Mouse (Mus musculus) heart, adult 2 months (tissue): ENCODE measurements around the gene Mfsd11. TPM values are rescaled to one million over a fixed set of nuclear protein-coding genes. Genes with fewer than 3 reads are reported as not detected.

Experiments
- DNase-seq, 2 experiments: peaks; one replicate each; pipeline ENCODE4 v3.0.0; 2021
- H3K27ac ChIP-seq: fragments of 200-600 bp; 2 replicates; pipeline ENCODE4 v1.8.1; 2022
- H3K27me3 ChIP-seq: fragments of 200-500 bp; 2 replicates; pipeline ENCODE4 v1.6.1; 2012; ENCODE audit warnings: mild to moderate bottlenecking, low read length, inconsistent platforms, mixed read lengths; ENCODE audit not compliant: control insufficient read depth, insufficient read depth
- H3K36me3 ChIP-seq: fragments of 200-500 bp; 2 replicates; pipeline ENCODE4 v1.6.1; 2012; ENCODE audit warnings: low read length, inconsistent platforms; ENCODE audit not compliant: control insufficient read depth, insufficient read depth
- H3K4me1 ChIP-seq: fragments of 200-500 bp; 2 replicates; pipeline ENCODE4 v1.6.1; 2011; ENCODE audit warnings: low read length; ENCODE audit not compliant: control insufficient read depth, insufficient read depth
- H3K4me3 ChIP-seq: fragments of 200-600 bp; 2 replicates; pipeline ENCODE4 v1.8.1; 2022
- H3K79me2 ChIP-seq: fragments of 200-500 bp; replicated peaks from 2 replicates; pipeline ENCODE4 v1.6.1; 2012; ENCODE audit warnings: mild to moderate bottlenecking, inconsistent platforms, low read length, moderate library complexity, mixed read lengths; ENCODE audit not compliant: control insufficient read depth, insufficient read depth
- H3K9ac ChIP-seq: fragments of 200-500 bp; 2 replicates; pipeline ENCODE4 v1.6.1; 2012; ENCODE audit warnings: low read depth, mild to moderate bottlenecking, control low read depth, inconsistent platforms, low read length, mixed read lengths
- CTCF ChIP-seq: fragments of 200-600 bp; IDR thresholded peaks from 2 replicates; pipeline ENCODE4 v1.8.1; 2022; ENCODE audit warnings: antibody characterized with exemption, mild to moderate bottlenecking, moderate library complexity
- EP300 ChIP-seq: fragments of 200-500 bp; IDR thresholded peaks from 2 replicates; pipeline ENCODE4 v1.6.1; 2011; ENCODE audit warnings: low read depth, low read length, control low read depth; ENCODE audit not compliant: insufficient read depth
- POLR2A ChIP-seq: fragments of 200-500 bp; IDR thresholded peaks from 2 replicates; pipeline ENCODE4 v1.6.1; 2011; ENCODE audit warnings: mild to moderate bottlenecking, low read depth, low read length, control low read depth; ENCODE audit not compliant: insufficient read depth
- WGBS: fragments of 180-500 bp; shearing (Covaris S2); methylation state at CpG from one replicate; pipeline ENCODE4 v1.1.7; 2018; 5-methylcytosine and 5-hydroxymethylcytosine counted together
- intact Hi-C: fragments of 180-260 bp; cut with DNase I; formaldehyde crosslinking; loops from one replicate; pipeline ENCODE4 v1.15.1; 2025
- polyA plus RNA-seq: library from polyadenylated mRNA; depleted of rRNA; stranded (reverse); fragments of >200 nt; gene quantifications from 2 replicates; pipeline ENCODE4 v1.2.3, GENCODE M21; 2012
- total RNA-seq, 2 experiments: library from RNA; stranded (reverse); gene quantifications; 2 replicates each; pipeline ENCODE4 v1.2.3; 2021

Gene Mfsd11
- total and polyA plus RNA-seq, 3 experiments = 23.8 to 33.5 (median 29.9) TPM

DNA sequence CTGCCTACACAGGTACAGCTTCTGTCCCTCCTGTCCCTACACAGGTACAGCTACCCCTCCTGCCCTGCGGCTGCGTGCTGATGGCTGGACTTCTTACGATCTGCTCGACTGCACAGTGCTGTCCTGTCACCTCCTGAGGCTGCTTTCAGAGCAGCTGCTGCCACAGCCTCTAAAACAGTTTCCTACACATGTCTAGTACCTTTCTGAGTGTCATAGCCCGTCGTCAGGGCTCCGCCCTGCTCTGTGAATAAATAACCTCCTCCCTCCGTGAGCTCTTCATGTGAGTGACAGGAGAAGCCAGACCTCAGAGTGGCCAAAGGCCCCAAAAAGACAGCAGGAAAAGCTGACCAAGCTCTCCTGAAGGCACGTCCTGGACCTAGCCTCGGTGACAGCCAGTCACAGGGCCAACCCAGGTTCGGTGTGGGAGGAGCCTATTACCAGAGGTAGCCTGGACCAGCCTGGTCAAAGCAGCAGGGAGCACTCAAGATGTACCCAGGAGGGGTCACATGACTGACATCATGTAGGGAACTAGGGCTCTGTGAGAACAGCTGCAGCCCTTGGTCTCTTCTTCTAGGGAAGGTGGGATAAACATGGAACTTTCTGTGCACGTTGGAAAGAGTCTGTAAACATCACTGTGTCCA is 13.8 kb downstream of the Mfsd11 start:
- peaks cover 2% of the 10 kb centered on the region; the same call in 1 of the 2 replicates for H3K36me3 ChIP-seq
- intact Hi-C loops = no loop called here
- 81% methylated on average over 12 of the region's 12 CpGs for WGBS

DNA sequence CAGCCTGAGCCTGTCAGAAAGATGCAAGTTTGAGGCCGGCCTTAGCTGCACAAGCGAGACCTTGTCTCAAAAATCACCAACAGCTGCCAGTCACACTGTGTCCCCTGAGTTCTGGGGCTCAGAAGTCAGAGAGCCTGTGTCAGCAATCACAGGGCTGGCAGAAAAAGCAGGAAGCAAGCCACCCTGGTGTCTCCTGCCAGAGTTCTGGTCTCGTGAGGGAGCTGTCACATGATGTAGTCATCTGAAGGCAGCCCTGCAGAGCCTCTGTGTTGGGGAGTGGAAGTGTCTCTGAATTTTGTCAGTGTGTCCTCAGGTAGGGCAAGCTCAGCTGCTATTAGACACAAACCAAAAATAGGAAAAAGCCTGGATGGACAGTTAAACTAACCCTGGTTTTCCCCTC is 15.9 kb downstream of the Mfsd11 start:
- H3K27ac ChIP-seq = peak overlapping the region; percentile 49
- H3K4me1 ChIP-seq = peaks cover 6% of the 10 kb centered on the region; the same call in 1 of the 2 replicates
- H3K27me3 ChIP-seq = no peaks in the 10 kb centered on the region
- H3K36me3 ChIP-seq = peaks cover 2% of the 10 kb centered on the region; the same call in 1 of the 2 replicates
- peak; percentile 61 to 83 for DNase-seq
- intact Hi-C loops = no loop called here
- TF ChIP-seq EP300 (peak; percentile 45; the same call in 1 of the 2 replicates), POLR2A (0 out of 2 replicates have a peak, but pooled peaks have one; percentile 28), CTCF (no peak)
- WGBS = 49% methylated on average over 3 of the region's 3 CpGs
- no peak overlapping the region for H3K9ac ChIP-seq
- no peak overlapping the region for H3K4me3 ChIP-seq
- H3K79me2 ChIP-seq = no peaks in the 10 kb centered on the region

More for the DNA sequence above, 13.8 kb downstream of the Mfsd11 start:
- Histone ChIP-seq H3K4me1 (peaks cover 6% of the 10 kb centered on the region; the same call in 1 of the 2 replicates), H3K4me3 (no peak overlapping the region), H3K9ac (no peak overlapping the region), H3K79me2 (no peaks in the 10 kb centered on the region), H3K27ac (no peak overlapping the region), H3K27me3 (no peaks in the 10 kb centered on the region)
- TF ChIP-seq CTCF = no peak
- no peak for DNase-seq

DNA sequence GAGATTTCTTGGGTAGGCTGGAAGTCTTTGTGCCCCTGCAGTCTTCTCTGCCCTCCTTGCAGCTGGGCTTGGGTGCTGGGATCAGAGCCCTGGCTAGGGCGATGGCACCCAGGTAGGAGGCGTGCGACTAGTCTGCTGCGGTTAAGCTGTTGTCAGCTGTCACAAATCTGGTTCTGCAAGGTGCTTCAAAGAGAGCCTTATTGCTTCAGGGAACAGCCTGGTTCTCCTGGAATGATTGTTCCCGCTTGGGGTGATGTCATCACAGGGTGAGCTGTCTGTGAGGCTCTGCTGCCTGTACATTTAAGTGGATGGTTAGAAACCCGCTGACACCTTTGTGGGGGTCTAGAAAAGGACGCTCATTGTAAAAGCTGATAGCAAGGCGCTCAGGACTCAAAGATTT is 17.0 kb downstream of the Mfsd11 start:
- H3K27ac ChIP-seq = no peak overlapping the region
- H3K79me2 ChIP-seq = no peaks in the 10 kb centered on the region
- no peak for DNase-seq
- H3K9ac ChIP-seq = no peak overlapping the region
- WGBS = 92% methylated on average over 8 of the region's 8 CpGs
- H3K4me3 ChIP-seq = no peak overlapping the region
- intact Hi-C loops = no loop called here
- H3K36me3 ChIP-seq = peaks cover 2% of the 10 kb centered on the region; the same call in 1 of the 2 replicates
- H3K4me1 ChIP-seq = peaks cover 4% of the 10 kb centered on the region; the same call in 1 of the 2 replicates
- TF ChIP-seq POLR2A (no peak), EP300 (no peak), CTCF (no peak)
- no peaks in the 10 kb centered on the region for H3K27me3 ChIP-seq

DNA sequence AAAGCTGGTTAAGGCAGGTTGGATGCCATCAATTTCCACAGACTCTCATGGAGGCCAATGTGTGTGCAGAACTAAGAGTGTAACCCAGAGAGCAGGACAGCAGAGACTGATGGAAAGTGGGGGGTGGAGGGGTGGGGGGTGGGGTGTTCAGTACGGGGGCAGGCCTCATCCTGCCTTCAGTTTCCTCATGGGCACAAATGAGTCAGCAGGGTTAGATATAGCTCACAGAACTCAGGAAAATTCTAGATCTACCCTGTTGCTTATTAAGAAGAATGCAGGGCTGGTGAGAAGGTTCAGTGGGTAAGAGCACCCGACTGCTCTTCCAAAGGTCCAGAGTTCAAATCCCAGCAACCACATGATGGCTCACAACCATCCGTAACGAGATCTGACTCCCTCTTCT is 17.4 kb downstream of the Mfsd11 start:
- 78% methylated on average over 4 of the region's 4 CpGs for WGBS
- Histone ChIP-seq H3K79me2 (no peaks in the 10 kb centered on the region), H3K27me3 (no peaks in the 10 kb centered on the region), H3K27ac (no peak overlapping the region), H3K4me1 (0 out of 2 replicates have a peak, but pooled peaks cover under 1% of the 10 kb centered on the region), H3K4me3 (no peak overlapping the region), H3K9ac (no peak overlapping the region), H3K36me3 (peaks cover 2% of the 10 kb centered on the region; the same call in 1 of the 2 replicates)
- no peak for DNase-seq
- intact Hi-C loops = no loop called here
- no peak for TF ChIP-seq CTCF
- TF ChIP-seq POLR2A = no peak
- no peak for TF ChIP-seq EP300

DNA sequence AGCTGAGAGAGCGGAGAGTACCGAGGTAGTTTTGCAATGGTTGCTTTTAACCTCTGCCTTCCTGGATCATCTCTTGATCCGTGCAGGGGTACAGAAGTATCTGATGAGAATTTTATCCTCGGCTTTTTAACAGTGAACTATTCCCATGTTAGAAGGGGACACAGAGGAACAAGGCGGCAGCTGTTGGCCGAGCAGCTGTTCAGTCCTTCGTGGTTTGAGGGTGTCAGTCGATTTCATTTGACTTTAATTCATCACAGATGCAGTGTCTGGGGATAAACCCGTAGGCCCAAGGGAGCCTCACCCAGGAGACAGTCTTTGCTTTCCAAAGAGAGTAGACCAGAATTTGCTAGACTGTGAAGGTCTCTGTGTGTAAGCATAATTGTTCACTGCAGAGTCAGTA is 19.3 kb downstream of the Mfsd11 start:
- H3K27ac ChIP-seq = no peak overlapping the region
- no peak for DNase-seq
- no peak overlapping the region for H3K4me3 ChIP-seq
- H3K4me1 ChIP-seq = no peaks in the 10 kb centered on the region
- H3K79me2 ChIP-seq = no peaks in the 10 kb centered on the region
- no peak for TF ChIP-seq CTCF
- TF ChIP-seq POLR2A = no peak
- TF ChIP-seq EP300 = no peak
- intact Hi-C loops = no loop called here
- no peaks in the 10 kb centered on the region for H3K27me3 ChIP-seq
- WGBS = 86% methylated on average over 9 of the region's 9 CpGs
- H3K36me3 ChIP-seq = no peaks in the 10 kb centered on the region
- no peak overlapping the region for H3K9ac ChIP-seq

DNA sequence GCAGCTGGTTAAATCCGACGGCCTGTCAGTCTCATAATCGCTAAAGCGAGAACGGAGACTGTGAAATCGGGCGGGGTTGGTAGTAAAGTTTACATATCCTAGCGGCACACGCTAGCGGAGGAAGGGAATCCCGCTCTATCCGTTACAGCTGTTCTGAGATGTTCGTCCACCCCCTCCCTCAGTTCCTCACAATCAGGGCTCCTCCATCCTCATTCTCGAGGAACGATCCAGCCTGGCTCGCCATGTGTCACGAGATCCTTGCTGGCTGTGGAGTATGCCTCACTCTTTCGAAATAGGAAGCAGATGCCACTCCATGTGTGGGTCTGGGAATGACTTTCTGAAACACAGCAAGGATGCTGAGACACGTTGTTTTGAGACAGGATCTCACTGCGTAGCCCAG is 21.7 kb downstream of the Mfsd11 start:
- no peak for DNase-seq
- Histone ChIP-seq H3K27ac (no peak overlapping the region), H3K36me3 (no peaks in the 10 kb centered on the region), H3K9ac (no peak overlapping the region), H3K4me3 (no peak overlapping the region), H3K27me3 (no peaks in the 10 kb centered on the region), H3K4me1 (no peaks in the 10 kb centered on the region), H3K79me2 (no peaks in the 10 kb centered on the region)
- TF ChIP-seq EP300 (no peak), CTCF (no peak), POLR2A (no peak)
- intact Hi-C loops = no loop called here
- WGBS = 93% methylated on average over 20 of the region's 20 CpGs
